Mouse (Mus musculus) ES-E14 (cell line): ENCODE data around the gene Sphk2.

Experiments used
- CHD2 ChIP-seq: IDR thresholded peaks from 2 replicates; pipeline ENCODE4 v1.6.1; 2014; ENCODE audit warnings: mild to moderate bottlenecking, low read depth, low read length, inconsistent platforms
- HCFC1 ChIP-seq: IDR thresholded peaks from 2 replicates; pipeline ENCODE4 v1.6.1; 2012; ENCODE audit warnings: low read length, inconsistent platforms, borderline replicate concordance; ENCODE audit not compliant: insufficient read depth
- MAFK ChIP-seq: IDR thresholded peaks from 2 replicates; pipeline ENCODE4 v1.6.1; 2014; ENCODE audit warnings: mild to moderate bottlenecking, low read depth, low read length, inconsistent platforms; ENCODE audit not compliant: insufficient read depth

DNA sequence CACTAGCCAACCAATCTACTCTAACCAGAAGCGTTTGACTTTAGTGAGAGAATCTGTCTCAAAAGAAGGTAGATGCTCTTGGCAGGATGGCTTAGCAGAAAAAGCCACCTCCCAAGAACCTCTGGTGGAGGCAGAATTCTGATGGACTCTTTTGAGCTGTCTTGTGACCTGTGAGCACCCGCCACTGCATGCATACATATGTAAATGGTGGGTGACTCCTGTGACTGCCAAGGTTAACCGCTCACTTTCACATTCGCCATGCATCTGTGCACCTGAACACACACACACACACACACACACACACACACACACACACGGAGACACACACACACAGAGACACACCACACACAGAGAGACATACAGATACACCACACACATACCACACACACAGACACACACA is 29.6 kb upstream of the Sphk2 start:
- TF ChIP-seq MAFK (no peak), HCFC1 (no peak), CHD2 (no peak)
